Mouse (Mus musculus): Measurements from ENCODE around the gene Fam124b.

- TF ChIP-seq CTCF (IDR thresholded peaks at IDR 0.05) (no peak), EP300 (IDR thresholded peaks at IDR 0.05) (no peak)
These were observed 36.9 kb downstream of the Fam124b start for GRCm38 (mm10) chr1:80181414-80181805.

All from lung, postnatal 0 days (tissue).